Mouse (Mus musculus) testis, adult 2 months (tissue): ENCODE results near the gene Twnk. TPM values are rescaled to one million over a fixed set of nuclear protein-coding genes. Genes with fewer than 3 reads are reported as not detected.

ENCODE experiments used
- H3K27ac ChIP-seq: fragments of 200-500 bp; 2 replicates; pipeline ENCODE4 v1.5.1; 2012; ENCODE audit warnings: low read depth, low read length; ENCODE audit not compliant: control insufficient read depth, insufficient read depth
- H3K27me3 ChIP-seq: fragments of 200-500 bp; 2 replicates; pipeline ENCODE4 v1.6.1; 2012; ENCODE audit warnings: mild to moderate bottlenecking, low read length, moderate library complexity; ENCODE audit not compliant: control insufficient read depth, insufficient read depth
- H3K36me3 ChIP-seq: fragments of 200-500 bp; 2 replicates; pipeline ENCODE4 v1.6.1; 2012; ENCODE audit warnings: mild to moderate bottlenecking, low read length; ENCODE audit not compliant: control insufficient read depth, insufficient read depth
- H3K4me1 ChIP-seq: fragments of 200-500 bp; 2 replicates; pipeline ENCODE4 v1.6.1; 2012; ENCODE audit warnings: low read length; ENCODE audit not compliant: control insufficient read depth, insufficient read depth
- H3K4me3 ChIP-seq: fragments of 200-500 bp; 2 replicates; pipeline ENCODE4 v1.5.1; 2012; ENCODE audit warnings: low read depth, mild to moderate bottlenecking, low read length, moderate library complexity, mixed read lengths; ENCODE audit not compliant: control insufficient read depth
- CTCF ChIP-seq: fragments of 200-500 bp; IDR thresholded peaks from 2 replicates; pipeline ENCODE4 v1.5.1; 2012; ENCODE audit warnings: low read depth, mild to moderate bottlenecking, inconsistent platforms, low read length, moderate library complexity; ENCODE audit not compliant: control insufficient read depth, insufficient read depth, insufficient replicate concordance
- POLR2A ChIP-seq: fragments of 200-500 bp; IDR thresholded peaks from 2 replicates; pipeline ENCODE4 v1.6.1; 2012; ENCODE audit warnings: low read depth, mild to moderate bottlenecking, inconsistent platforms, low read length, moderate library complexity; ENCODE audit not compliant: control insufficient read depth
- polyA plus RNA-seq: library from polyadenylated mRNA; depleted of rRNA; stranded (reverse); fragments of >200 nt; gene quantifications from 2 replicates; pipeline ENCODE4 v1.2.3, GENCODE M21; 2012

The Twnk gene
- polyA plus RNA-seq, 1 experiment = 6.2 TPM

DNA sequence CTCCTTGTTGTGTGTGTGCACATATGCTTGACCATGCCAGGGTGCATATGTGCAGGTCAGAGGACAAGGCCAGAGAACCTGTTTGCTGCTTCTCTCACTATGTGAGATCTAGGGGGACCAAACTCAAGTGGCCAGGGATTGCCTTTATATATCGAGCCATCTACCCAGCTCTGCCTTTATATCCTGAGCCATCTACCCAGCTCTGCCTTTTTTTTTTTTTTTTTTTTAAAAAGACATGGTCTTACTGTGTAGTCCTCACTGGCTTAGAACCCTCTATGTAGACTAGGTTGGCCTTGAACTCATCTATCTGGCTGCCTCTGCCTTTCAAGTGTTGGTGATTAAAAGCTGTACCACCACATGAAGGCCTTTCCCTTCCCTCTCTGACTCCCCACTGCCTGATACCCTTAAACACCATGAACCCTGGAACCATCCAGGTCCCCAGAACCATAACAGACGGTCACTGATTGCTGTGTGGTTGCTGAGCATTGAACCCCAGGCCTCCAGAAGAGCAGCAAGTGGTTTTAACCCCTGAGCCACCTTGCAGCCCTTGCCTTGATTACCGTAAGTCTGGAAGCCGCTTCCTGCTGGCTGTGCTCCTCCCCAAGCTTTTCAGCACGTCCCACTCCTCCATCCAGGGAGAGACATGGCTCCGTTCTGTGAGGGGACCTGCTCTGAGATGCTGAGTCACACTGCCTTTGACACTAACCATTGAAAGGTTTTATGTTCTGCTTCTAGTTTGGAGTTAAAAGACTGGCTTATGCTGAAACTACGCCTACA lies 1.5 kb upstream of the Twnk start:
- no peak overlapping the region for H3K4me3 ChIP-seq
- H3K36me3 ChIP-seq = no peaks in the 10 kb centered on the region
- H3K4me1 ChIP-seq = peaks cover 11% of the 10 kb centered on the region
- TF ChIP-seq POLR2A (no peak), CTCF (no peak)
- H3K27ac ChIP-seq = no peak overlapping the region
- H3K27me3 ChIP-seq = no peaks in the 10 kb centered on the region

DNA sequence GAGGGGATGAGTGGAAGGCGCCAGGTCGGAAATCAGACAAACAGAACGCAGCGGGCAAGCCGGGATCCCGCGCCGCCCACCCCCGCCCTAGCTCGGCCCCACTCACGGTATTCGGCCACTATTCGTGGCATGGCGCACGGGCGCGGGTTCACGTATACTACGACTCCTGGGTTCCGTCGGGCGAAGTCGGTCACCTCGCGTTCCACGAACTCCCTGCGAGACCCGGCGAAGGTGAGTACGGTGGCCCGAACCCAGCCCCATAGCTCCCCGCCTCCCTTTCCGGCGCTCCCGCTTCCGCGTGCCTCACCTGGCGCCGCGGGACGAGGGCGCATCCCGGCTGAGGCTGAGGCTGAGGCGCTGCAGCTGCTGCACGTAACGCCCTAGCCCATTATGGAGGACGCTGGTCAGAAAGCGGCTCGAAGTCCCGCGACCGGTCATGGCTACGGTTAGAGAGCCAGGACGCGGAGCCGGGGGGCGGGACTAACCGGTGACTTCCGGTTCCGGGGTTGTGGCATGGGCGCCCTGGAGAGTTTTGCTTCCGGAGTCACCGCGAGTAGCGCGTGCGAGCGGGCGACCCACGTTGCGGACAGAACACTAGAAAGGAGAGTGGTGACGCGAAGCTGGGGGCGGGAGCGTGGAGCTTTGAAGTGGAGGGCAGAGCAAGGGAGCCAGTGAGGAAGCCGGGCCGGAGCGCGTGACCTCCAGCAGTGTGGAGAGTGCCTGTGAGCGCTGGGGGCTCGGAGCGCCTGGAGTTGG lies 672 bp downstream of the Twnk start, which contains the start of gene Mrpl43:
Gene Mrpl43, minus strand, starts transcription at position 486 of the 756 bp plus-strand sequence.
- Histone ChIP-seq H3K27ac (peak within 1 kb of the TSS; percentile 98), H3K36me3 (peaks cover 2% of the 10 kb centered on the region), H3K4me1 (peaks cover 11% of the 10 kb centered on the region), H3K27me3 (no peaks in the 10 kb centered on the region), H3K4me3 (peak within 1 kb of the TSS; percentile 95)
- TF ChIP-seq POLR2A = peak; percentile 71
- TF ChIP-seq CTCF = no peak

DNA sequence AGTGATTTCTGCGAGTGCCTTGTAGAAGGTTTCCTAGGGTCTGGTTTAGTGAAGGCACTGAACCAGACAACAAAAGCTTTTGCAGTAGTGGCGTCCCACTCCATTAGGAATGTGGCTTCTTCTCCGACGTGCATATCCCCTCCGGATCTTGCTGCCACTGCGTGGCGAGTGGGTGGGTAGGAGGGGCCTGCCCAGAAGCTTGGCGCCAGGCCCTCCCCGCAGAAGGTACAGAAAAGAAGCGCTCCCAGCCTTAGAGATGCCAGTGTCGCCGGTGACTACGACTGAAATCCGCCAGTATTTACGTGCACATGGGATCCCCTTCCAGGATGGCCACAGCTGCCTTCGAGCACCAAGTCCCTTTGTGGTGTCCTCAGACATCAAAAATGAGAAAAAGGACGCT lies 1.6 kb downstream of the Twnk start:
- peaks cover 11% of the 10 kb centered on the region for H3K4me1 ChIP-seq
- no peak for TF ChIP-seq CTCF
- no peak for TF ChIP-seq POLR2A
- H3K27me3 ChIP-seq = no peaks in the 10 kb centered on the region
- peak overlapping the region; percentile 95 for H3K4me3 ChIP-seq
- peak overlapping the region; percentile 85 for H3K27ac ChIP-seq
- H3K36me3 ChIP-seq = peaks cover 2% of the 10 kb centered on the region

GRCm38 (mm10) chr19:45007425-45008191 lies 2.1 kb downstream of the Twnk start:
- Histone ChIP-seq H3K4me3 (no peak overlapping the region), H3K27ac (no peak overlapping the region; the same call in 1 of the 2 replicates), H3K4me1 (peaks cover 11% of the 10 kb centered on the region), H3K36me3 (peaks cover 2% of the 10 kb centered on the region), H3K27me3 (no peaks in the 10 kb centered on the region)
- no peak for TF ChIP-seq CTCF
- TF ChIP-seq POLR2A = no peak

- H3K36me3 ChIP-seq = peaks cover 2% of the 10 kb centered on the region
- H3K27ac ChIP-seq = no peak overlapping the region
- peaks cover 27% of the 10 kb centered on the region for H3K4me1 ChIP-seq
- H3K4me3 ChIP-seq = no peak overlapping the region
- H3K27me3 ChIP-seq = peaks cover 2% of the 10 kb centered on the region; the same call in 1 of the 2 replicates
- TF ChIP-seq CTCF (no peak), POLR2A (no peak)
Observed at GRCm38 (mm10) chr19:45010646-45011045, 5.2 kb downstream of the Twnk start.

DNA sequence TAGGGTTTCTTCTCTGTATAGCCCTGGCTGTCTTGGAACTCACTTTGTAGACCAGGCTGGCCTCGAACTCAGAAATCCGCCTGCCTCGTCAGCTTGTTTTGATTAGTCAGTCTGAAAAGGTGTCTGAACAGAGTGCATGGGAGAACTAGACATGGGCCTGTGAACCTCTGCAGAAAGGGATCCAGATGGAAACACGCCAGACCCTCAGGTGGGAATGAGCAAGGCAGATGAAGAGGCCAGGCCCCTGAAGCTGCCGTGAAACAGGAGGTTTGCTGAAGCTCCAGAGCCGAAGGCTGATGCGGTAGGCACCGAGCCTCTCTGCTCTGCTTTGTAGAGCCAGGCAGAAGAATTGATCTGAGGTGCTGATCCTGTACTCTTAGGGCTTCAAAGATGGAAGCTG lies 6.8 kb downstream of the Twnk start:
- H3K27me3 ChIP-seq = peaks cover 3% of the 10 kb centered on the region
- H3K4me3 ChIP-seq = no peak overlapping the region
- H3K4me1 ChIP-seq = peaks cover 26% of the 10 kb centered on the region
- no peak for TF ChIP-seq POLR2A
- TF ChIP-seq CTCF = no peak
- peaks cover 2% of the 10 kb centered on the region for H3K36me3 ChIP-seq
- no peak overlapping the region for H3K27ac ChIP-seq
